Comparison of ENCODE assay signal across 12 mouse cellular contexts in genomic region chr5:137358382-137358781, GRCm38 (mm10). TPM values are rescaled to one million over a fixed set of nuclear protein-coding genes. Genes with fewer than 3 reads are reported as not detected.
A peak's percentile ranks its signal among the peaks of the same experiment; 100 is the strongest.
DNase-seq lines count a peak whose midpoint lies in the region; TF ChIP-seq lines count a peak whose summit lies in the region.
"Had no signal": no experiment of that assay in that cellular context is flagged by ENCODE, and none has a peak within 500 bp of the region (broad histone marks: within the 10 kb centered on the region; RNA-seq: fewer than 3 reads in every experiment).

No protein-coding gene starts in this region.

- peak; percentile 23 for TF ChIP-seq CTCF in left cerebral cortex, adult 2 months (IDR thresholded peaks at IDR 0.05)
- TF ChIP-seq CTCF in cerebellum, adult 2 months (IDR thresholded peaks at IDR 0.05; ENCODE audit: borderline replicate concordance, insufficient read depth, low read depth, low read length): no peak

- no peak overlapping the region for H3K27ac ChIP-seq in left cerebral cortex, adult 2 months
- no peak overlapping the region for H3K27ac ChIP-seq in cerebellum, adult 2 months (ENCODE audit: insufficient read depth, low read length)
- H3K27ac ChIP-seq: embryonic facial prominence, embryonic 12.5 days; forebrain, embryonic 12.5 days had no signal

- H3K27me3 ChIP-seq in cerebellum, adult 2 months (ENCODE audit: control insufficient read depth, insufficient read depth, low read length): no peaks in the 10 kb centered on the region
- H3K27me3 ChIP-seq: embryonic facial prominence, embryonic 12.5 days; forebrain, embryonic 12.5 days; heart, embryonic 12.5 days had no signal

- TF ChIP-seq POLR2A in cerebellum, adult 2 months (IDR thresholded peaks at IDR 0.05; ENCODE audit: borderline replicate concordance, insufficient read depth, low read length): no peak

- intact Hi-C loops in left cerebral cortex, adult 2 months (cut with DNase I): no loop called here
- intact Hi-C loops in left cerebral cortex, postnatal 14 days (cut with DNase I): no loop called here

- WGBS in cerebellum, adult 2 months: 45% methylated on average over 7 of the region's 7 CpGs

- H3K4me3 ChIP-seq in left cerebral cortex, adult 2 months: no peak overlapping the region
- H3K4me3 ChIP-seq in cerebellum, adult 2 months (replicated peaks; ENCODE audit: insufficient read depth, low read depth, low read length): no peak overlapping the region
- H3K4me3 ChIP-seq: embryonic facial prominence, embryonic 12.5 days; forebrain, embryonic 12.5 days; heart, embryonic 12.5 days had no signal

- H3K4me1 ChIP-seq in cerebellum, adult 2 months (ENCODE audit: control insufficient read depth, insufficient read depth, low read length): no peaks in the 10 kb centered on the region

- DNase-seq in left cerebral cortex, adult 2 months (ENCODE audit: extremely low spot score in 1 of 2, low spot score in 2 of 2): no peak
- no peak for DNase-seq in left cerebral cortex, postnatal 14 days (ENCODE audit: low spot score in 2 of 2)
- DNase-seq in thymus, postnatal 4 days: peak; percentile 61
- no peak for DNase-seq in thymus, adult 18-20 months
- peak; percentile 45 for DNase-seq in embryo, embryonic 10.5 days (ENCODE audit: low spot score)
- DNase-seq in cerebellum, adult 2 months: no peak
- DNase-seq in kidney, postnatal 10 days: no peak
- DNase-seq: cerebellum, adult 9-10 months; kidney, adult 11 months had no signal

RNA-seq across cellular contexts. Expression of gene Ephb4, which starts 8.5 kb away (rescaled TPM):
- 1 to 10 TPM; 4.9 to 6.8 TPM for total RNA-seq in left cerebral cortex, adult 2 months (2021)
- 1 to 10 TPM; 6.0 to 7.6 TPM for total RNA-seq in left cerebral cortex, postnatal 14 days (2021)
- 4.9 and 5.0 TPM in 2 replicates for polyA plus RNA-seq in cerebellum, adult 2 months (2012; rRNA removed)

RNA-seq across cellular contexts. Expression of gene Slc12a9, which starts 25.0 kb away (rescaled TPM):
- 10 to 100 TPM; 22.8 to 25.1 TPM for total RNA-seq in left cerebral cortex, adult 2 months (2021)
- 10 to 100 TPM; 23.7 to 28.0 TPM for total RNA-seq in left cerebral cortex, postnatal 14 days (2021)
- 31.0 and 31.6 TPM in 2 replicates for polyA plus RNA-seq in cerebellum, adult 2 months (2012; rRNA removed)

RNA-seq across cellular contexts. Expression of gene Trip6, which starts 44.2 kb away (rescaled TPM):
- 1 to 10 TPM; 4.5 to 6.5 TPM for total RNA-seq in left cerebral cortex, adult 2 months (2021)
- 1 to 10 TPM; 3.5 to 3.9 TPM for total RNA-seq in left cerebral cortex, postnatal 14 days (2021)
- polyA plus RNA-seq in cerebellum, adult 2 months (2012; rRNA removed): 10.3 and 11.0 TPM in 2 replicates

RNA-seq across cellular contexts. Expression of gene Srrt, which starts 50.9 kb away (rescaled TPM):
- total RNA-seq in left cerebral cortex, adult 2 months (2021): 100 to 1,000 TPM; 202 to 221 TPM
- 100 to 1,000 TPM; 167 to 176 TPM for total RNA-seq in left cerebral cortex, postnatal 14 days (2021)
- polyA plus RNA-seq in cerebellum, adult 2 months (2012; rRNA removed): 208 and 224 TPM in 2 replicates

Comparison
In these comparisons a context has a peak if more than half of its experiments do, and no peak if none do; other contexts are left out.
1. DNase-seq: peak in thymus, postnatal 4 days (single experiment) and embryo, embryonic 10.5 days (single experiment); none in left cerebral cortex, adult 2 months (0 of 2), left cerebral cortex, postnatal 14 days (0 of 2), thymus, adult 18-20 months (0 of 2), cerebellum, adult 2 months (0 of 2) and kidney, postnatal 10 days (single experiment).